Mouse (Mus musculus): ENCODE results near the gene Galnt7.

GRCm38 (mm10) chr8:57565039-57565438, 87.8 kb downstream of the Galnt7 start:
- TF ChIP-seq POLR2A (IDR thresholded peaks at IDR 0.05; ENCODE audit: borderline replicate concordance, control insufficient read depth, low read depth, low read length) (no peak), CTCF (IDR thresholded peaks at IDR 0.05; ENCODE audit: control insufficient read depth, insufficient read depth, low read length) (no peak)
